Mouse (Mus musculus) layer of hippocampus, adult 18-20 months (tissue): ENCODE measurements around the gene Zfp618. TPM values are rescaled to one million over a fixed set of nuclear protein-coding genes. Genes with fewer than 3 reads are reported as not detected.
A peak's percentile ranks its signal among the peaks of the same experiment; 100 is the strongest.

Experiments
- DNase-seq, 2 experiments: peaks; one replicate each; pipeline ENCODE4 v3.0.0; 2022; ENCODE audit warnings: low spot score in 2 of 2
- long read RNA-seq: library from polyadenylated mRNA; stranded (forward); transcript quantifications from one replicate; pipeline ENCODE4 v2.0.0, GENCODE M21; 2021
- total RNA-seq, 2 experiments: library from RNA; stranded (reverse); gene quantifications; 2 replicates each; pipeline ENCODE4 v1.2.3; 2021

The Zfp618 gene
- 1 to 10 TPM; 2.6 to 2.9 TPM for total RNA-seq
- long read RNA-seq, partial matches to known transcripts: 0 of 7 reads
- long read RNA-seq, other reads (novel, unspliced or antisense): 7 of 7 reads

- no peak for DNase-seq
Measured at GRCm38 (mm10) chr4:62965497-62966302, at the start of gene Zfp618. Zfp618 (plus strand) TSS chr4:62965573.

- no peak for DNase-seq
Measured at GRCm38 (mm10) chr4:62917056-62917455, 48.3 kb upstream of the Zfp618 start.

DNA sequence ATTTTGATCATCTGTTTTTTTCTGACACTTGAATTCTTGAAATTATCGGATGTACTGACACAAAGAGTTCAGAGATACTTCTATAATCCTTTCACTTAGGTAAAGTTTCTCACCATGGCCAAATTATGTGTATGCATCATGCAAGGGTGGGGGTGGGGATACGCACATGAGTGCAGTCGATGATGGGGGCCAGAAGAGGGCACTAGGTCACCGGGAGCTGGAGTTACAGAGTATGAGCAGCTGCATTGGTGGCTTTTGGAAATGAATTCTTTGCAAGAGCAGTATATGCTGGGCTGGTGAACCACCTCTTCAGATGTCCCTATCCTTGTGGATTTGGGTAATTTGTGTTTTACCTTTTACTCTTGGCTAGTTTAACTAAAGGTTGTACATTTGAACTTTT lies 31.6 kb upstream of the Zfp618 start:
- DNase-seq: no peak

DNA sequence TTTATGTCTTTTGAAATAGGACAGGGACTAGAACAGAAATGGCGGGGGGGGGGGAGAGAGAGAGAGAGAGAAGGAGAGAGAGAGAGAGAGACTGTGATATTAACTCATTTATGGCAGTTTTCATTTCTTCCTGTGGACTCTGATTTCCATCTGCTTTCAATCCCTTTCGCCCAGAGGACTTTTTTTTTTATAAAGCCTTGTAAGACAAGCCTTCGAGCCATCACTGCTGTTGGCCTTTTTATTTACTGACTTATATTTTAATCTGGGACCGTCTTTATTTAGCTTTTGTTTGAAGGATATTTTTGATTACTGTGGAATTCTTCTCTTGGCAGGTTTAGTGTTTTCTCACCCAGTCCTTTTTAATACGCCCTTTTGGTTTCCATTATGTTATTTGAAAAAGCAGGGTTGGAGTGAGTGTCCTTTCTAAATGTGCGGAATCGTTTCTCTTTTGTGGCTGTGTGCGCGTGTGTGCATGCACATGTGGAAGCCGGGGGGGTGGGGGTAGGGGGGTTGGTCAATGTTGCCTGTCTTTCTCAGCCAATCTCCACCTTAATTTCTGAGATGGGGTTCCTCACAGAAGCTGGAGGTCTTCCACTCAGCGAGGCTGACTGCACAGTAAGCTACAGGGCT lies 29.7 kb upstream of the Zfp618 start:
- DNase-seq: no peak

GRCm38 (mm10) chr4:62941961-62942892 lies 23.1 kb upstream of the Zfp618 start:
- DNase-seq: no peak

DNA sequence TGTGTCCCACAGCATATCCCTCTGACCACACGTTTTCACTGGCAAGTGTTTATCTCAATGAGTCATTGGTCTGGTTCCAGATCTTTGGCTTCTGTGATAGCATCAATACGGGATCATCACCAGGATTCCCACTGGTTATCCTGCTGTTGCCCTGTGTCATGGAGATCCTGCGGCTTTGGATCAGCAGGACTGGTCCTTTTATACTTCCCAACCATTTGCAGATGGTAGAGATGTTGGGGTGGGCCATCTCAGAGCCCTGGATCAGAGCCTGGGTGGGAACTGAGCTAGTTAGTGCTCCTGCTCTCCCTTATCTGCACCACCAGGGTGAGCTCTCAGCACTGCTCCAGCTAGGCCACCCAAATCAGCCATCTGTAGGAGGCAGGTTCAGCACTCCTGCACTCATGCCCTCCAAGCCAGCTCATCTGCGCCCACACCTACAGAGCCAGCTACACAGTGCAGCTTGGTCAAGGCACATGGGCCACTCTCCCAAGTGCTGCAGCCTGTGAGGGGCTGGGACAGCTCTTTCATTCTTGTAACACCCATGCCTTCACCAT lies 21.0 kb upstream of the Zfp618 start:
- DNase-seq: no peak

- no peak for DNase-seq
Measured at GRCm38 (mm10) chr4:62963806-62964205, 1.6 kb upstream of the Zfp618 start.

DNA sequence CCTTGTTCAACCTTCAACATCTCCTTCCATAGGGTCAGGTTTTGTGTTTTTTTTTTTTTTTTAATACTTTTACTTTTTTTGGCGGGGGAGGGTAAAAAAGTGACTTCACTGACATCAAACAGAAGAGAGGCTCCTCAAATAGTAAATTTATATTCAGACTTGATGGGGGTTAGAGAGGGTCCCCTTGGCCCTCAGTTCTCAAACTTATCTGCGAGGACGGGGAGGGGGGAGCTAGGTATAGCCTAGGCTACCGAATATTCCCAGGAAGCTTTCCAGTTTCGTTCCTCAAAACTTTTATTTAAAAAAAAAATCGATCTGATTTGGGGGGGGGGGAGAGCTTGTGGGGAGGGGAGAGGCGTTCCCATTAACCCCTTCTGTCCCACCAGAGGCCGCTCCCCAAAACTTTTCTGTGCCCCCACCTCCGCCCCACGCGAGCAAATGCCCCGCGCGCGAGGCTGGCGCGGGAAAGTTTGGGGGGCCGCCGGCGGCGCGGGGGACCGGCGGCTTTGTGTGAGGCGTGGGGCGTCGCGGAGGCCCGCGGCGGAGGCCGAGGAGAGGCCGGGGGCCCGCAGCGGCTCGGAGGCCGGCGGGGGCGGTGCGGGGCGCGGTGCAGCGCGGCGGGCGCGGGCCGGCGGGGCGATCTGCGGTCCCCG lies 403 bp upstream of the Zfp618 start:
- DNase-seq: no peak

- no peak for DNase-seq
Measured at GRCm38 (mm10) chr4:62969526-62969925, 4.2 kb downstream of the Zfp618 start.

DNA sequence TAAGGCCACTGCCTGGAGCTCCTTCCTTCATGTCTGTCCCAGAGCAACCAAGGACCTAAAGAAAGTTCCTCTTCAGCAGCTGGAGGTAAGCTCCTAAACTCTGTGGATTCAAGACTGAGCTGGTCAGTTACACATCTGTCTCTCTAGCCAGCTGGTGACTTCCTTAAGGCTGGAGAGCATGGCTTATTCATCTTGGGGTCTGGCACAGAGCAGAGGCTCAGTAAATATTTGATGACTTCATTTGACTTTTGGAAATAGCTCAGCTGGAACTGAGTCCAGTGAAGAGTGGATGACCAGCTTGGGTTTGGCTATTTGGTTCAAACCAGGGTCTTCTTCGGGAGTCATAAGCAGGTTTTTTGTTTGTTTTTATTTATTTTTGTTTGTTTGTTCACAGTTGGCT lies 6.6 kb downstream of the Zfp618 start:
- DNase-seq: no peak

DNA sequence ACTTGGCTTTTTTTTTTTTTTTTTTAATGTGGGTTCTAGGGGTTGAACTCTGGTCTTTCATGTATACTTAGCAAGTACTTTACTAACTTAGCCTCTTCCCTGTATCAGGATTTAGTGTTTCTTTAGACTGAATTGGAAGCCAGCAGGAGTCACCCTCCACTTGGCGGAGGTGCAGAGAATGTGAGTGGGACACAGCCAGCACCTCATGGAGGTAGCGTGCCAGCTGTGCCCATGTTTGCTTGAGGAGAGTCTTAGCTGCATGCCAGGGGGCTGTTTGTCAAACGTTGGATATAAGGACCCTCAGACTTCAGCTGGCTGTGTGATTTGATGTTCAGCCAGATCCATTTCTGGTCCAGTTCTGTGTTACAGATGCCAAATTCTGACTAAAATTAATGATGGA lies 7.7 kb downstream of the Zfp618 start:
- no peak for DNase-seq

- no peak for DNase-seq
Measured at GRCm38 (mm10) chr4:62974901-62975300, 9.5 kb downstream of the Zfp618 start.

DNA sequence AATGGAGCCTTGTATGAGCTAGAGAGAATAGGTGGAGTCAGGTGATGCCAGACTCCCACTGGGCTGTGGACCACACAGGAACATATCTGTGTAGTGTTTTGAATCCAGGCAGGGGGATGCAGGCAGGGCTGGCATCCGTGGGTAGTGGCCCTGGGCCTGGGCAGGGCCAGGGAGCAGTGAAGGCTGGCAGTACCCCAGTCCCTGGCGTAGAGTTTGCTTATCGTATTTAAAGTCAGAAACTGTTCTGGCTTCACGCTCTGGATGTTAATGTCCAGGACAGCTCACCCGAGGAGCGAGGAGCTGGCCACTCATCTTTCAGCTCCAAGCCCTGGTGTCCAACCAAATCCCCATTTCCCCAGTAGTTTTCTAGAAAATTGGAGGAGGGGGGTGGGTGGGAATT lies 10.2 kb downstream of the Zfp618 start:
- DNase-seq: no peak

DNA sequence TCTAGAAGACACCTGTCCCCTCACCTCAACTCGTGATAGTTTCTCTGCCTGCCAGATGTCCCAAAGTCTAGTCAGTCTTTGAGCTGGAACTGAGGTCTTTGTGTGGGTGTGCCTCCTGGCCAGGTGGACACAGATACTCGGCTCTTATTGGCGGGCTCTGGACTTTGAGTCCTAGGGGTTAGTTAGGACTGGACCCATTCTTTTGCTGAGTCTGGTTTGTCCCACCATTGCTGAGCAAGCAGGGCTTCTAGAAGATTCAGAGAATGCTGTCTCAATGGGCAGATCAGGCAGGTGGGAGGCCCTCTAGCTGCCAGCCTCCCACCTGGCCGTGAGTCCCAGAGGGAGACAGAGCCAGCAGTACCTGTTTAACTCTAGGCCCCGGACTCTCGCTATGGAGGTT lies 12.1 kb downstream of the Zfp618 start:
- DNase-seq: no peak

GRCm38 (mm10) chr4:62978501-62978911 lies 13.1 kb downstream of the Zfp618 start:
- no peak for DNase-seq

DNA sequence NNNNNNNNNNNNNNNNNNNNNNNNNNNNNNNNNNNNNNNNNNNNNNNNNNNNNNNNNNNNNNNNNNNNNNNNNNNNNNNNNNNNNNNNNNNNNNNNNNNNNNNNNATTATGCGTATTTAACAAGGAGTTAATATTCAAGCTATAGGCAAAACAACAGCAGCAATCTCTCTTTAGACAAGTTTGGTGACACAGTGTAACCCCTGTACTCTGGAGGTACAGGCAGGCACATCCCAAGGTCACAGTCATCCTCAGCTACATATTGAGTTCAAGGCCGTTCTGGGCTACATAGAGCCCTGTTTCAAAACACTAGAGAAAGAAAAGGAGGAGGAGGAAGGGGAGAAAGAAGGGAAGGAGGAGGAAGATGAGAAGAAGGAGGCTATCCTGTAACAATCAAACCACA lies 16.2 kb downstream of the Zfp618 start:
- DNase-seq: no peak

DNA sequence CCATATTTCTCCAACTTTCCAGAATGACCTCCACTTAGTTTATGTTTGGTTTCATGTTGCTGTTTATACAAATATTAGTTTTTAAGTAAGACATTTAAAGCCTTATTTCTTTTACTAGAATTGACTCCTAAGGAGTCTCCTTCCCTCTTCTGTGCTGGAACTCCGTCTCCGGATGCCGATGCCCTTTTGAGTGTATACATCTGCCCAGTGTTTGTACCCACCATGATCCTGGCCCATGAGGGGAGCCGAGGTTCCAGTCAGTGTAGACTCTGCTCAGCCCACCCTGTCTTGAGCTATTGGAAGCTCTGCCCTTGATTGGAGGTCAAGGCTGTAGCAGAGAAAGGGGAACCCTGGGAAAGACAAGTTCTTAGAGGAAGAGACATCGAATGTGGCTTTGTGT lies 18.2 kb downstream of the Zfp618 start:
- no peak for DNase-seq

GRCm38 (mm10) chr4:62991336-62991735 lies 26.0 kb downstream of the Zfp618 start:
- peak in 1 of 2 experiments; percentile 14 for DNase-seq

GRCm38 (mm10) chr4:62993190-62993589 lies 27.8 kb downstream of the Zfp618 start:
- no peak for DNase-seq

GRCm38 (mm10) chr4:62997606-62998005 lies 32.2 kb downstream of the Zfp618 start:
- DNase-seq: no peak

DNA sequence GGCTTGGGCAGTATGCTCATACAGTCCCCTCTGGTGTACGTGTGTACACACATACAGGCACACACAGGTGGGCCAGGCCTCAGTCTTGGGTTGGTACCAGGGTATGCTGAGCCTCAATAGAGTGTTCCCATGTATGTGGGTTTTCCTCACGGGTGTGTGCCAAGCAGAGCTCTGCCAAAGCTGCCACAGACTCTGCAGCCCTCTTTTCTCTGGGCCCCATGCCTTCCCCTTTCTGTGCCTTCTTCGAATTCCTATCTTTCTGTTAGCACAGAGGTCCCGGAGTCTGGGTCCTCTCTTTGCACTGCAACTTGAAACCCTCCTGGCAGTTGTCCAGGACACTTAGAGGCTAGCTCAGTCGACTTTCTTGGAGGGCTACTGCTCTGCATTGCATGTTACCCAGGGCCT lies 33.1 kb downstream of the Zfp618 start:
- DNase-seq: no peak
